Mouse (Mus musculus): ENCODE data around the gene Cggbp1. TPM values are rescaled to one million over a fixed set of nuclear protein-coding genes. Genes with fewer than 3 reads are reported as not detected.

Cggbp1 gene
- total RNA-seq, 1 experiment, result 63.9 TPM

DNA sequence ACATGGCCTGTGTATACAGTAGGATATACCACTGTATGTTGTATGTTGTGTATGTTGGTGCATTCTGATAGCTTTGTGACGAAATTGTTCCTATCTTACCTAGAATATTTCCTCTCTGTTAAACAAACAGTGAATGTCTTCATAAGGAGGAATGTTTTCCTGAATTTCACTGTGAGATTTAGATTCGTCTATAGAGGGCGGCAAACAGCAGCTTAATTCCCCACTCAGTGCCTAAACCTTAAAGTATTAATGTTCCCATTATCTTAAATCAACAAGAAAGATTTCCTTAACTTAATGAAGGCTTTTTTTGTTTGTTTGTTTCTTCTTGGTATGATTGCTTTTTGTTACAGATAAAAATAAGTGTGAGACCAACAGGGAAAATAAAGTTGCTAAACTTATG is 55.3 kb downstream of the Cggbp1 start:
- H3K36me3 ChIP-seq (ENCODE audit: control insufficient read depth, insufficient read depth, low read length, poor library complexity, severe bottlenecking), result no peaks in the 10 kb centered on the region
- H3K9ac ChIP-seq (ENCODE audit: insufficient read depth, low read depth, low read length, poor library complexity, severe bottlenecking), result no peak overlapping the region
- in situ Hi-C loops (cut with MboI; ENCODE audit: low sequenced_read_pairs in 2 of 2, unreplicated experiment in 2 of 2), result no loop called here

DNA sequence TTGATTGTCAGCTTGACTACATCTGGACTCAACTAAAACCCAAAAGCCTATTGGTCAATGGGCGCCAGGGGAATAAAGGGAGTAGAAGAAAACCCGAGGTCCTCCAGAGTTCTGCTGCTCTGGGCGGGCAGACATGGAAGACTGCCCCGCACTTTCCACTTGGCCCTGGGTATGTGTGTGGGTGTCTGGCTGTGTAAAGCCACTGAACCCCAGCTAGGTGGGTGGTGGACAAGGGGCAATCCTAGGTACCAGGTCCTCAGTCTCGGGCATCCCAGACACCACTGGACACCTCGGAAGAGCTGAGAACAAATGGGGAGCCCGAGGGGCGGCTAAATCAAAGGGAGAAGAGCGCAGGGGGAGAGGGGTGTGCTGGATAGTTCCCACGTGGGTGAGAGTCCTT is 57.0 kb downstream of the Cggbp1 start:
- no peak overlapping the region for H3K27ac ChIP-seq (ENCODE audit: insufficient read depth, low read depth, low read length, poor library complexity, severe bottlenecking)
- H3K36me3 ChIP-seq (ENCODE audit: control insufficient read depth, insufficient read depth, low read length, poor library complexity, severe bottlenecking), result no peaks in the 10 kb centered on the region
- 0 out of 4 replicates have a peak overlapping the region, but pooled peaks of 1 of the 2 experiments have one; percentile 17 for H3K4me3 ChIP-seq (ENCODE audit: insufficient read depth in 1 of 2, low read depth in 1 of 2, low read length in 2 of 2, poor library complexity in 1 of 2, severe bottlenecking in 1 of 2)
- H3K4me1 ChIP-seq (ENCODE audit: control insufficient read depth in 2 of 2, insufficient read depth in 2 of 2, low read length in 2 of 2, poor library complexity in 1 of 2), result no peaks in the 10 kb centered on the region
- no peaks in the 10 kb centered on the region for H3K9me3 ChIP-seq (ENCODE audit: control insufficient read depth, insufficient read depth, low read depth, low read length)
- no peak for DNase-seq (ENCODE audit: low read depth, low spot score)
- in situ Hi-C loops (cut with MboI; ENCODE audit: low sequenced_read_pairs in 2 of 2, unreplicated experiment in 2 of 2), result no loop called here
- H3K9ac ChIP-seq (ENCODE audit: insufficient read depth, low read depth, low read length, poor library complexity, severe bottlenecking), result no peak overlapping the region
- TF ChIP-seq ZNF384 (IDR thresholded peaks at IDR 0.05; ENCODE audit: low read depth, low read length) (no peak), ZC3H11A (IDR thresholded peaks at IDR 0.05; ENCODE audit: borderline replicate concordance, low read depth, low read length) (no peak), CHD2 (IDR thresholded peaks at IDR 0.05; ENCODE audit: low read depth, low read length) (no peak), MAFK (IDR thresholded peaks at IDR 0.05; ENCODE audit: insufficient read depth, low read depth, low read length) (no peak), HCFC1 (IDR thresholded peaks at IDR 0.05; ENCODE audit: borderline replicate concordance, insufficient read depth, low read length) (no peak)

More for the DNA sequence above, 55.3 kb downstream of the Cggbp1 start:
- H3K4me3 ChIP-seq (ENCODE audit: insufficient read depth in 1 of 2, low read depth in 1 of 2, low read length in 2 of 2, poor library complexity in 1 of 2, severe bottlenecking in 1 of 2), result no peak overlapping the region
- H3K9me3 ChIP-seq (ENCODE audit: control insufficient read depth, insufficient read depth, low read depth, low read length), result no peaks in the 10 kb centered on the region
- H3K4me1 ChIP-seq (ENCODE audit: control insufficient read depth in 2 of 2, insufficient read depth in 2 of 2, low read length in 2 of 2, poor library complexity in 1 of 2), result no peaks in the 10 kb centered on the region
- no peak overlapping the region for H3K27ac ChIP-seq (ENCODE audit: insufficient read depth, low read depth, low read length, poor library complexity, severe bottlenecking)
- TF ChIP-seq MAFK (IDR thresholded peaks at IDR 0.05; ENCODE audit: insufficient read depth, low read depth, low read length), result no peak
- TF ChIP-seq ZC3H11A (IDR thresholded peaks at IDR 0.05; ENCODE audit: borderline replicate concordance, low read depth, low read length), result no peak
- no peak for TF ChIP-seq HCFC1 (IDR thresholded peaks at IDR 0.05; ENCODE audit: borderline replicate concordance, insufficient read depth, low read length)
- no peak for TF ChIP-seq CHD2 (IDR thresholded peaks at IDR 0.05; ENCODE audit: low read depth, low read length)
- no peak for TF ChIP-seq ZNF384 (IDR thresholded peaks at IDR 0.05; ENCODE audit: low read depth, low read length)
- DNase-seq (ENCODE audit: low read depth, low spot score), result no peak

Other genes with a start within 250 kb of the Cggbp1 start
- not detected in 2 replicates for gene Csnka2ip, start 249.6 kb upstream of the Cggbp1 start, total RNA-seq (2012; rRNA removed)
- 25.3 and 33.3 TPM in 2 replicates for gene 4930453N24Rik, start 80.8 kb upstream of the Cggbp1 start, total RNA-seq (2012; rRNA removed)
- 16.1 and 19.4 TPM in 2 replicates for gene Zfp654, start 344 bp upstream of the Cggbp1 start, total RNA-seq (2012; rRNA removed)